Mouse (Mus musculus) heart, adult 2 months (tissue): ENCODE data around the gene Pam16. TPM values are rescaled to one million over a fixed set of nuclear protein-coding genes. Genes with fewer than 3 reads are reported as not detected.

Experiments
- DNase-seq, 2 experiments: peaks; one replicate each; pipeline ENCODE4 v3.0.0; 2021
- H3K27ac ChIP-seq: fragments of 200-600 bp; 2 replicates; pipeline ENCODE4 v1.8.1; 2022
- H3K27me3 ChIP-seq: fragments of 200-500 bp; 2 replicates; pipeline ENCODE4 v1.6.1; 2012; ENCODE audit warnings: mild to moderate bottlenecking, low read length, inconsistent platforms, mixed read lengths; ENCODE audit not compliant: control insufficient read depth, insufficient read depth
- H3K36me3 ChIP-seq: fragments of 200-500 bp; 2 replicates; pipeline ENCODE4 v1.6.1; 2012; ENCODE audit warnings: low read length, inconsistent platforms; ENCODE audit not compliant: control insufficient read depth, insufficient read depth
- H3K4me1 ChIP-seq: fragments of 200-500 bp; 2 replicates; pipeline ENCODE4 v1.6.1; 2011; ENCODE audit warnings: low read length; ENCODE audit not compliant: control insufficient read depth, insufficient read depth
- H3K4me3 ChIP-seq: fragments of 200-600 bp; 2 replicates; pipeline ENCODE4 v1.8.1; 2022
- H3K79me2 ChIP-seq: fragments of 200-500 bp; replicated peaks from 2 replicates; pipeline ENCODE4 v1.6.1; 2012; ENCODE audit warnings: mild to moderate bottlenecking, inconsistent platforms, low read length, moderate library complexity, mixed read lengths; ENCODE audit not compliant: control insufficient read depth, insufficient read depth
- H3K9ac ChIP-seq: fragments of 200-500 bp; 2 replicates; pipeline ENCODE4 v1.6.1; 2012; ENCODE audit warnings: low read depth, mild to moderate bottlenecking, control low read depth, inconsistent platforms, low read length, mixed read lengths
- CTCF ChIP-seq: fragments of 200-600 bp; IDR thresholded peaks from 2 replicates; pipeline ENCODE4 v1.8.1; 2022; ENCODE audit warnings: antibody characterized with exemption, mild to moderate bottlenecking, moderate library complexity
- EP300 ChIP-seq: fragments of 200-500 bp; IDR thresholded peaks from 2 replicates; pipeline ENCODE4 v1.6.1; 2011; ENCODE audit warnings: low read depth, low read length, control low read depth; ENCODE audit not compliant: insufficient read depth
- POLR2A ChIP-seq: fragments of 200-500 bp; IDR thresholded peaks from 2 replicates; pipeline ENCODE4 v1.6.1; 2011; ENCODE audit warnings: mild to moderate bottlenecking, low read depth, low read length, control low read depth; ENCODE audit not compliant: insufficient read depth
- WGBS: fragments of 180-500 bp; shearing (Covaris S2); methylation state at CpG from one replicate; pipeline ENCODE4 v1.1.7; 2018; 5-methylcytosine and 5-hydroxymethylcytosine counted together
- intact Hi-C: fragments of 180-260 bp; cut with DNase I; formaldehyde crosslinking; loops from one replicate; pipeline ENCODE4 v1.15.1; 2025
- polyA plus RNA-seq: library from polyadenylated mRNA; depleted of rRNA; stranded (reverse); fragments of >200 nt; gene quantifications from 2 replicates; pipeline ENCODE4 v1.2.3, GENCODE M21; 2012; rRNA removed
- total RNA-seq, 2 experiments: library from RNA; stranded (reverse); gene quantifications; 2 replicates each; pipeline ENCODE4 v1.2.3; 2021

The Pam16 gene
- total and polyA plus RNA-seq, 3 experiments: 39.4 to 165 (median 119) TPM

- Histone ChIP-seq H3K4me1 (no peaks in the 10 kb centered on the region), H3K27ac (no peak overlapping the region), H3K4me3 (no peak overlapping the region), H3K79me2 (no peaks in the 10 kb centered on the region), H3K36me3 (no peaks in the 10 kb centered on the region), H3K9ac (no peak overlapping the region), H3K27me3 (no peaks in the 10 kb centered on the region)
- intact Hi-C loops: no loop called here
- DNase-seq: no peak
- 81% methylated on average over 4 of the region's 4 CpGs for WGBS
- TF ChIP-seq CTCF (no peak), EP300 (no peak), POLR2A (no peak)
Measured at GRCm38 (mm10) chr16:4570737-4571136, 54.1 kb downstream of the Pam16 start.

- H3K4me3 ChIP-seq: no peak overlapping the region
- no peaks in the 10 kb centered on the region for H3K36me3 ChIP-seq
- H3K9ac ChIP-seq: no peak overlapping the region
- DNase-seq: peak; percentile 80 to 88
- WGBS: 18% methylated on average over 4 of the region's 4 CpGs
- peak; percentile 92 for TF ChIP-seq EP300
- no peak for TF ChIP-seq POLR2A
- peak; percentile 96 for TF ChIP-seq CTCF
- intact Hi-C loops: loop anchor here (1.0 to 5.0 kb wide), 2 partner anchors 40 to 99 kb away; no protein-coding TSS in a partner anchor
- H3K4me1 ChIP-seq: no peaks in the 10 kb centered on the region
- H3K27me3 ChIP-seq: no peaks in the 10 kb centered on the region
- H3K79me2 ChIP-seq: no peaks in the 10 kb centered on the region
- no peak overlapping the region for H3K27ac ChIP-seq
Measured at GRCm38 (mm10) chr16:4567912-4568311, 56.9 kb downstream of the Pam16 start.

Other genes starting within 250 kb of the Pam16 start
- gene Adcy9, start 204.5 kb downstream of the Pam16 start, total RNA-seq: 10 to 100 TPM; 22.6 to 26.3 TPM
- 11.1 and 17.4 TPM in 2 replicates for gene Adcy9, start 204.5 kb downstream of the Pam16 start, polyA plus RNA-seq
- 100 to 1,000 TPM; 771 to 870 TPM for gene Srl, start 83.2 kb downstream of the Pam16 start, total RNA-seq
- gene Srl, start 83.2 kb downstream of the Pam16 start, polyA plus RNA-seq: 276 and 575 TPM in 2 replicates
- 1 to 10 TPM; 3.2 to 3.4 TPM for gene Tfap4, start 65.1 kb downstream of the Pam16 start, total RNA-seq
- gene Tfap4, start 65.1 kb downstream of the Pam16 start, polyA plus RNA-seq: 2.4 and 2.9 TPM in 2 replicates
- gene Glis2, start 30.3 kb downstream of the Pam16 start, total RNA-seq: 10 to 100 TPM; 10.0 to 11.1 TPM
- gene Glis2, start 30.3 kb downstream of the Pam16 start, polyA plus RNA-seq: 17.3 and 23.8 TPM in 2 replicates
- 10 to 100 TPM in 1 of 2 experiments, 1 to 10 TPM in 1; 9.2 to 10.5 TPM for gene Vasn, start 15.0 kb upstream of the Pam16 start, total RNA-seq
- gene Vasn, start 15.0 kb upstream of the Pam16 start, polyA plus RNA-seq: 23.9 and 24.2 TPM in 2 replicates
- gene Dnaja3, start 15.0 kb upstream of the Pam16 start, total RNA-seq: 100 to 1,000 TPM; 138 to 150 TPM
- 80.8 and 104 TPM in 2 replicates for gene Dnaja3, start 15.0 kb upstream of the Pam16 start, polyA plus RNA-seq
- 10 to 100 TPM; 14.6 to 15.9 TPM for gene Coro7, start 54.8 kb upstream of the Pam16 start, total RNA-seq
- 20.8 and 22.8 TPM in 2 replicates for gene Coro7, start 54.8 kb upstream of the Pam16 start, polyA plus RNA-seq
- gene Nmral1, start 94.4 kb upstream of the Pam16 start, total RNA-seq: 1 to 10 TPM; 2.2 to 2.7 TPM
- gene Nmral1, start 94.4 kb upstream of the Pam16 start, polyA plus RNA-seq: 3.9 and 4.0 TPM in 2 replicates
- gene Hmox2, start 101.4 kb upstream of the Pam16 start, total RNA-seq: 10 to 100 TPM; 72.4 to 84.9 TPM
- 38.3 and 51.6 TPM in 2 replicates for gene Hmox2, start 101.4 kb upstream of the Pam16 start, polyA plus RNA-seq
- gene Cdip1, start 165.3 kb upstream of the Pam16 start, total RNA-seq: 10 to 100 TPM; 58.4 to 65.6 TPM
- gene Cdip1, start 165.3 kb upstream of the Pam16 start, polyA plus RNA-seq: 94.3 and 100 TPM in 2 replicates
- gene 4930562C15Rik, start 210.4 kb upstream of the Pam16 start, total RNA-seq: not detected
- 0.23 TPM in 1 of 2 replicates, not detected in the other for gene 4930562C15Rik, start 210.4 kb upstream of the Pam16 start, polyA plus RNA-seq